Mouse (Mus musculus) heart, postnatal 0 days (tissue): ENCODE data around the gene Dbn1.

Experiments
- CTCF ChIP-seq: IDR thresholded peaks from 2 replicates; pipeline ENCODE4 v1.5.1; 2016; ENCODE audit warnings: antibody characterized with exemption, control low read depth, low read depth
- EP300 ChIP-seq: IDR thresholded peaks from 2 replicates; pipeline ENCODE4 v1.6.1; 2016; ENCODE audit warnings: antibody characterized with exemption, low read depth

GRCm38 (mm10) chr13:55483593-55483992 lies 4.3 kb downstream of the Dbn1 start:
- TF ChIP-seq CTCF, result no peak
- no peak for TF ChIP-seq EP300
